Comparison of ENCODE assay signal across 8 mouse cellular contexts in the genomic region with DNA sequence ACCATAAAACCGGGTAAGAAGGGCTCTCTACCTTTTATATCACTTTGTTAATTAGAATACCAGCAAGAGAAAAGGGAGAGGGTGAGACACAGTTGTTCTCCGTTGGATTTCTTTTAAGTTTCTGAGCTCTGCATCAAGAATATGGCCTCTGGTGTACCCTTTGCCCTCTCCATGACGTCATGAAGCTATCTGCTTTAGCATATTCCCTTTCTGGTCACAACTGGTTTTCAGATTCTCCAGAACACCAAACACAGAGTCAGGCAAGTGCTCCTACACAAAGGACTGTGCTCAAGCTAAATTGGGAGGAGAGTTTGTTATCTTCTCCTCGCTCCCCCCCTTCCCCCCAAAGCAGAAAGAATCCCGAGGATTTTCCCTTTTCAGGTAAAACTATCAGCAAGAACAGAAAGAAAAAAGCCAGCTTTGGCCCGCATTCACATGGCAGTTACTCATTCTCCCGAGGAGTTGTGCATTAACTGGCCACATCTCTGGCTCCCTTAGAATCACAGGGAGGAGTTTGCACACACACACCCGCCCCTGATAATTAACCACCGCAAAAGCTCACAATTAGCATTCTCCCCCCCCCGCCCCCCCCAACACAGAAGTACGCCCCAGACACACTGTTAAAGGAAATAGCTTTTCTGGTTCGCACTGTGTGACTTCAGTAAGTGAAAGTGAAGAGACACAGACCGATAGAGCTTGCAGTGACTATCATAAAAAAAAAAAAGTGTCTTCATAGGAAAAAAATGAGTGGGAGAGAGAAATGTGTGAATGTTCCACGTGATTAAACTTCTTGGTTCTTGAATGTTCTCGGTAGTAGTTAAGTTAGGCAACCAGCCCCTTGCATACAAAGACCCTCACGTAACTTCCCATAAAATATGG. TPM values are rescaled to one million over a fixed set of nuclear protein-coding genes. Genes with fewer than 3 reads are reported as not detected.
DNase-seq lines count a peak whose midpoint lies in the region; ATAC-seq and TF ChIP-seq lines count a peak whose summit lies in the region.

No protein-coding gene starts in this region.

- peaks cover 3% of the 10 kb centered on the region; the same call in 1 of the 2 replicates for H3K27me3 ChIP-seq in heart, adult 2 months (ENCODE audit: control insufficient read depth, insufficient read depth, low read length)
- H3K27me3 ChIP-seq in embryonic facial prominence, embryonic 10.5 days (replicated peaks; ENCODE audit: low read depth, poor library complexity, severe bottlenecking): peaks cover 30% of the 10 kb centered on the region
- peaks cover 7% of the 10 kb centered on the region for H3K27me3 ChIP-seq in midbrain, embryonic 11.5 days (ENCODE audit: control insufficient read depth, insufficient read depth, low read length)

- peak overlapping the region; percentile 72 for H3K4me2 ChIP-seq in midbrain, embryonic 11.5 days

- peak overlapping the region; percentile 13; the same call in 1 of the 2 replicates for H3K4me3 ChIP-seq in heart, adult 2 months
- H3K4me3 ChIP-seq in embryonic facial prominence, embryonic 10.5 days: peak overlapping the region; percentile 76
- H3K4me3 ChIP-seq in midbrain, embryonic 11.5 days (ENCODE audit: low read depth, low read length): peak overlapping the region; percentile 70

- no peak for TF ChIP-seq EP300 in heart, adult 2 months (IDR thresholded peaks at IDR 0.05; ENCODE audit: insufficient read depth, low read depth, low read length)

- no peaks in the 10 kb centered on the region for H3K9me3 ChIP-seq in embryonic facial prominence, embryonic 10.5 days
- H3K9me3 ChIP-seq in midbrain, embryonic 11.5 days (ENCODE audit: control insufficient read depth, low read length): no peaks in the 10 kb centered on the region

- WGBS in heart, adult 2 months: 13% methylated on average over 16 of the region's 16 CpGs
- WGBS in embryonic facial prominence, embryonic 10.5 days: 4% methylated on average over 16 of the region's 16 CpGs
- WGBS in midbrain, embryonic 11.5 days: 5% methylated on average over 16 of the region's 16 CpGs

- no peak for TF ChIP-seq POLR2A in heart, adult 2 months (IDR thresholded peaks at IDR 0.05; ENCODE audit: insufficient read depth, low read depth, low read length)

- TF ChIP-seq CTCF in heart, adult 2 months (IDR thresholded peaks at IDR 0.05): no peak

- H3K27ac ChIP-seq in heart, adult 2 months: no peak overlapping the region
- peak overlapping the region; percentile 87 for H3K27ac ChIP-seq in embryonic facial prominence, embryonic 10.5 days (replicated peaks)
- H3K27ac ChIP-seq in midbrain, embryonic 11.5 days (ENCODE audit: low read depth, low read length): no peak overlapping the region

- no peak for DNase-seq in heart, adult 2 months
- DNase-seq in heart, adult 18-20 months: no peak
- DNase-seq in embryonic facial prominence, embryonic 10.5 days (ENCODE audit: low spot score): peak; percentile 21
- DNase-seq in kidney, adult 11 months: peak; percentile 73
- DNase-seq in midbrain, embryonic 11.5 days (ENCODE audit: low spot score, missing footprints): peak; percentile 94
- DNase-seq in cerebellum, adult 9-11 months: no peak
- no peak for DNase-seq in adipocyte (ENCODE audit: low spot score)
- DNase-seq in thymus, adult 18-20 months: no peak

- intact Hi-C loops in heart, adult 2 months (cut with DNase I): no loop called here

- ATAC-seq in midbrain, embryonic 11.5 days (ENCODE audit: low FRiP score): no peak

- no peaks in the 10 kb centered on the region; the same call in 1 of the 2 replicates for H3K4me1 ChIP-seq in heart, adult 2 months (ENCODE audit: control insufficient read depth, insufficient read depth, low read length)
- H3K4me1 ChIP-seq in embryonic facial prominence, embryonic 10.5 days: peaks cover 38% of the 10 kb centered on the region
- peaks cover 12% of the 10 kb centered on the region for H3K4me1 ChIP-seq in midbrain, embryonic 11.5 days (ENCODE audit: control insufficient read depth, insufficient read depth, low read length)

- no peak overlapping the region for H3K9ac ChIP-seq in heart, adult 2 months (ENCODE audit: low read depth, low read length)
- peak overlapping the region; percentile 83 for H3K9ac ChIP-seq in midbrain, embryonic 11.5 days (ENCODE audit: low read length)

- H3K79me2 ChIP-seq in heart, adult 2 months (replicated peaks; ENCODE audit: control insufficient read depth, insufficient read depth, low read length): no peaks in the 10 kb centered on the region

- H3K36me3 ChIP-seq in heart, adult 2 months (ENCODE audit: control insufficient read depth, insufficient read depth, low read length): no peaks in the 10 kb centered on the region
- no peaks in the 10 kb centered on the region for H3K36me3 ChIP-seq in embryonic facial prominence, embryonic 10.5 days (replicated peaks)
- H3K36me3 ChIP-seq in midbrain, embryonic 11.5 days (ENCODE audit: control insufficient read depth, insufficient read depth, low read length): no peaks in the 10 kb centered on the region

RNA-seq across cellular contexts. Expression of a gene that starts 1.8 kb away (rescaled TPM):
- total RNA-seq in heart, adult 2 months (2021): under 1 TPM; 0.70 to 0.78 TPM
- 0.16 and 0.18 TPM in 2 replicates for polyA plus RNA-seq in heart, adult 2 months (2012; rRNA removed)
- under 1 TPM; 0.39 to 0.55 TPM for total RNA-seq in heart, adult 18-20 months (2021)
- 15.2 and 15.9 TPM in 2 replicates for polyA plus RNA-seq in embryonic facial prominence, embryonic 10.5 days (2016; fragmentation: Nextera tagmentation; extraction: Ambion mirVana)
- 7.4 and 8.8 TPM in 2 replicates for polyA plus RNA-seq in midbrain, embryonic 11.5 days (2014; fragmentation: Nextera tagmentation; extraction: Ambion mirVana)

Comparison
In these comparisons a context has a peak if more than half of its experiments do, and no peak if none do; other contexts are left out.
1. DNase-seq: peak in embryonic facial prominence, embryonic 10.5 days (single experiment), kidney, adult 11 months (single experiment) and midbrain, embryonic 11.5 days (single experiment); none in heart, adult 2 months (0 of 2), heart, adult 18-20 months (0 of 2), cerebellum, adult 9-11 months (single experiment), adipocyte (single experiment) and thymus, adult 18-20 months (0 of 2).
2. H3K4me3 ChIP-seq: peak in every context shown above with its lines; median percentile 76 in embryonic facial prominence, embryonic 10.5 days; 70 in midbrain, embryonic 11.5 days; 13 in heart, adult 2 months.